Mouse (Mus musculus) frontal cortex, adult 2 months (tissue): ENCODE measurements at regions not wholly inside any gene's neighbourhood (a gene's known extent, or its start where the extent isn't known, plus 50 kb on each side); places are given as distances from the start of the nearest gene placed in this dataset.

Source experiments
- DNase-seq, 2 experiments: peaks; one replicate each; pipeline ENCODE4 v3.0.0; 2022; ENCODE audit warnings: low spot score in 1 of 2; ENCODE audit errors: extremely low spot score in 1 of 2

- no peak for DNase-seq
Measured at GRCm38 (mm10) chr11:25538641-25539258, 671.8 kb downstream of the 5730522E02Rik start.

DNA sequence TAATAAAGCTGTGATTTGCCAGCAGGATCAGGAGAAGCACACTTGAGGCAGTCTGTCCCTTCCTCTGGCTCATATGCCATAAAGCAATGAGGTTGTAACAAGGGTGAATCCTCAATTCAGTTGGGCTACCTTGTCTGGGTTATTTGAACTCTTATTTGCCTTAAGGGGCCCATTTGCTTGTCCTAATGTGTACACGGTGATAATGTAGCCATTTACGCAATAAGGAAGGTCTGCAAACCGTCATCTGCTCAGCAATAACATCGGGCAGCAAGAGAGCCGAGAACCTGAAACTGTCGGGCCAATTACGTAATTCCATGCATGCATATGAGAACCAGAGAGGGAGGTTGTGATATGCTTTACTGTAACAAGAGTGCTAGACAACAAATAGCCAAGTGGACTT, 674.5 kb downstream of the 5730522E02Rik start:
- DNase-seq = no peak

DNA sequence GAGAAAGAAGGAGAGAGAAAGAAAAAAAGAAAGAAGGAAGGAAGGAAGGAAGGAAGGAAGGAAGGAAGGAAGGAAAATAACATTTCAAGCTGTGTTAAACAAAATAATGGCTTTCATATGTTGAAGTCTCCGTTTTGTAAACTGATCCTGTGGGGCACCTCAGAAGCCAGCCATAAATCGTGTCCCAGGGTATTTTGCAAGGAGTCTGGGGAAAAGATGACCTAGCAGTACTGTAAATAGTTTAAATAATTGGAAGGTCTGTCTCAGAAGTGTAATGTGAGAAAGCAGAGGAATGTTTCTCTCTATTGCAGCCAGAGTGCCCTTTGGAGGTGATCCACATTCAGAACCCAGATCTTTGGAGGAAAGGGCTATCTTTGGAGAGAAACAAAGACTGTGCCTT, 677.5 kb downstream of the 5730522E02Rik start:
- DNase-seq = no peak

DNA sequence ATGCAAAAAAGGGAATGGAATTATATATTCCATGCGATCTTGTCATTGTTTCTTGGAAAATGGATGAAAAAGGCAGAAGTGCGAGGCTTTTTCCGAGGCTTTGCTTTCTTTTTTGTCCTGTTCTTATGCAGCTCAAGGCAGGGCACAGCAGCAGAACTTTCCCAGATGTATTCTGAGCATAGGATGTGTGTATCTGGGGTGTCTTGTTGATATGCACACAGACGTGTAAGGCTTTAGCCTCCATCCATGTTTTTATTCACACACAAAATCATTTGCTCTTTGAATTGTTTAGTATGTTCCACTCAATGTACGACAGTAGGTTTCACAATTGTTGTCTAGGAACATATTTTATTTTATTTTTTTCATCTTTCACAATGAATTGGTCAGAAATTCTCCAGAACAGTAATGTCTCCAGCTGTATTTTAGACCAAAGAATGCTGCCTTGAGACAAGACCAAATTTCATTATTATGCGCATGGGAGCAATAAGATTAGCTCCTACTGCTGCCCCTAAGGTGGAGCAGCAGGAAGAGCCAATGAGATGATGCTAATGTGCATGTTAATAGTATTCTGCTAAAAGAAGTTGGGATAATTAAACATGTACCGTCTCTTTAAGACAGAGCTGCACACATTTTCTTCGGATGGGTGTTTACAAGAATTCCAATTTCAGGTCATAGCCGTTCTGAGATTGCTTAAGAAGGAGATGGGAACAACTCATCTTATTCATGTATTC, 678.7 kb downstream of the 5730522E02Rik start:
- no peak for DNase-seq

DNA sequence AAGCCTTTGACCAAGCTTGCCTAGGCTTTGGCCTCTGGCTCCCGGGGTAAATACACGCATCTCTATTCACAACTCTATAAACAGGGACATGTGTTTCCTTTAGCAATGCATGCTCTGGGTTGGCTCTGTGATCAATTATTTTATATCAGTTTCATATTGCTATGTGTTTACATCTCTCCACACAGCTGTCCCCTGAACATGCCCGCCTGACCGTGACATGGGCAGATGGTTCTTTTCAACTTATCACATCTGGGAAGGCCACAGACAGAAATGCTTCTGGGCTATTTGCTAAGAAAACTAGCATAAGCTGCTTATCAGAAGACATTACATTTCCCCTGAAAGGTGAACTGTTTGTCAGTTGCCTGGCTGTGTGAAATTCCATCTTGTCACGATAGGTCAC, 682.5 kb downstream of the 5730522E02Rik start:
- DNase-seq = no peak

GRCm38 (mm10) chr11:25518903-25519302, 691.7 kb downstream of the 5730522E02Rik start:
- peak in 1 of 2 experiments; percentile 20 for DNase-seq

- peak in 1 of 2 experiments; percentile 30 for DNase-seq
Measured at GRCm38 (mm10) chr11:25518131-25518530, 692.4 kb downstream of the 5730522E02Rik start.

DNA sequence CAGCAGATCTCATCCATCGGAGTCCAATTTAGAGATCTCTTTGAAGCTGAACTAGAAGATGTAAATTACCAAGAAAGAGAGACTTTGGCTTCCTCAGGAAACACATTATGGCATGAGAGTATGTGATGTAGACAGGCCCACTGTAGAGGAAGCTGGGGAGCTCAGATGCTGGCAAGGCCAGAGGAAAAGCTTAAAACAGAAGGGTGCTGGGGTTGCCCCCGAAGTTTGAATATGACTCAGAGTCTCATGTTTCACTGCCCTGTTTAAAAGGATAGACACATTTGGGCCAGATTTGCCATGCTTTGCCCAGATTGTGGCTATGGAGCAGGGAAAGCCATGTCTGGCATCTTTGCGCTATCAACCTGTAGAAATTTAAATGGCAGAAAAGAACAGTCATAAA, 705.1 kb downstream of the 5730522E02Rik start:
- no peak for DNase-seq

GRCm38 (mm10) chr11:25473682-25474365, 736.7 kb downstream of the 5730522E02Rik start:
- DNase-seq = no peak

- no peak for DNase-seq
Measured at GRCm38 (mm10) chr11:25469819-25470218, 740.7 kb downstream of the 5730522E02Rik start.

- no peak for DNase-seq
Measured at GRCm38 (mm10) chr11:25437206-25437605, 773.4 kb downstream of the 5730522E02Rik start.

GRCm38 (mm10) chr11:25435645-25436044, 774.9 kb downstream of the 5730522E02Rik start:
- no peak for DNase-seq

DNA sequence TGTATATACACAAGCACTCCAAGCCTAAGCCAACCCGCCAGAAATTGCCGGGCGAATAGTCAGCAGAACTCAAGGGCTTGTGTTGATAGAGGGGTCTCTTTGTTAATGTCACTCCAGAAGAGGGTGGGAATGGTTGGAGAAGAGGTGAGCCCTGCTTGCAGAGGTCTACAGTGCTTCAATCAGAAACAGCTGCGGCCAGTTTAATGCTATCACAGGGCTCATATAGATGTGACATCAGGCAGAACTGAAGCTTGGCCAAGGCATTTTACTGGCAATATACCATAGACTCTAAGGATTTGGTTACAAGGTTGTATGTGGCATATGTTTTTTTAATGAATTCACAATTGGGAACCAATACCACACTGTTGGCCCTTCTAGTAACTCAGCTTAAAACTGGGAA, 787.4 kb downstream of the 5730522E02Rik start:
- no peak for DNase-seq

- no peak for DNase-seq
Measured at GRCm38 (mm10) chr11:25421486-25421885, 789.1 kb downstream of the 5730522E02Rik start.

- peak in 1 of 2 experiments; percentile 32 for DNase-seq
Measured at GRCm38 (mm10) chr11:25410403-25411090, 800.0 kb downstream of the 5730522E02Rik start.

- peak in 1 of 2 experiments; percentile 30 for DNase-seq
Measured at GRCm38 (mm10) chr11:25391649-25392048, 818.9 kb downstream of the 5730522E02Rik start.

DNA sequence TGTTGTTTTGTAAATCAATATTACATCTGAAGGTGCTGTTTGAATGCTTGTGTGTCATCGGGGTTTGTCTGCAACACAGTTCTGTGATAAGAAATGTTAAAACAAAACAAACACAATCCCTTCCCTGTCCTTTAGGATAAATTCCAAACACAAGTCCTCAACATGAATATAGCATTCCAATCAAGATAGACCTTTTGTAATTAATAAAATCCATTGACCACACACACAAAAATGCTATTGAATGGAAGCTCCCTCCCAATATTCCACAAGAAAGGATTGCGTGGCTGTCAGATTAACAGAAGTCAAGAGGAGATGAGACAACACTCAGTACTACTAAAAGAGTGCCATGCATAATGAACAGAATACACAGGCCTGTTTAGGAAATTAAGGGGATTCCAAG, 843.5 kb downstream of the 5730522E02Rik start:
- no peak for DNase-seq

DNA sequence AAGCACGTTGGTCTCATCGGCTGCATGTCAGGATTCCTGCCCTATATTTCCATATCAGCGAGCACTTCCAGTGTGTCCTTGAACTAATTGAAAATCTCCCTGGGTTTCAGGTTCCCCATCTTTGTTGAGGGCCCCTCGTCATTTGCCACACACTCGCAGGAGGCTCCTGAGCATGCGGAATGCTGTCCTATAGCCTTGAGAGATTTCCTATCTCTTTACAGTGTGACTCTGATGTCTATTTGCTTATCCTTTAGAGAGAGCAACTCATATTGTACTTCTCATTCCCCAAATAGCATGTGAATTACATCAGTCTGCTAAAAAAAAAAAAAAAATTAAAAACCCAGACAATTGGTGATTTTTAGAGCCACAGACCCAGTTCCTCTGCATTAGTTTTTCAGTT, 845.1 kb downstream of the 5730522E02Rik start:
- no peak for DNase-seq

- peak in 1 of 2 experiments; percentile 31 for DNase-seq
Measured at GRCm38 (mm10) chr11:25359723-25360122, 850.8 kb downstream of the 5730522E02Rik start.

- DNase-seq = peak in 1 of 2 experiments; percentile 50
Measured at GRCm38 (mm10) chr11:25357717-25358411, 852.7 kb downstream of the 5730522E02Rik start.
